Mouse (Mus musculus) CH12.LX (cell line): ENCODE measurements around the gene Gm44973. TPM values are rescaled to one million over a fixed set of nuclear protein-coding genes. Genes with fewer than 3 reads are reported as not detected.

Experiments used
- DNase-seq: peaks from one replicate; pipeline ENCODE4 v3.0.0-alpha.2; 2013; ENCODE audit errors: extremely low read depth
- H3K27ac ChIP-seq: 2 replicates; pipeline ENCODE4 v1.5.1; 2012; ENCODE audit warnings: low read depth, mild to moderate bottlenecking, control low read depth, moderate library complexity; ENCODE audit not compliant: insufficient read depth
- H3K27me3 ChIP-seq: replicated peaks from 2 replicates; pipeline ENCODE3; 2012; ENCODE audit warnings: inconsistent platforms
- H3K36me3 ChIP-seq, 2 experiments: replicated peaks in 1 of 2; 2 replicates each; pipeline versions ENCODE3 to v1.6.1; 2012; ENCODE audit warnings: inconsistent platforms in 1 of 2, low read length in 1 of 2, mild to moderate bottlenecking in 1 of 2, mixed read lengths in 1 of 2, moderate library complexity in 1 of 2; ENCODE audit not compliant: control insufficient read depth in 1 of 2, insufficient read depth in 1 of 2
- H3K4me1 ChIP-seq, 2 experiments: 2 replicates each; pipeline ENCODE4 v1.6.1; 2012; ENCODE audit warnings: inconsistent platforms in 1 of 2, moderate library complexity in 1 of 2; ENCODE audit not compliant: insufficient read depth in 2 of 2, control insufficient read depth in 1 of 2
- H3K4me2 ChIP-seq: 2 replicates; pipeline ENCODE4 v1.6.1; 2012; ENCODE audit warnings: low read depth, mild to moderate bottlenecking, control low read depth; ENCODE audit not compliant: poor library complexity, insufficient read depth, severe bottlenecking
- H3K4me3 ChIP-seq, 3 experiments: fragments of 150-350 bp in 1 of 3; sonication (generic) in 1 of 3; replicated peaks in 1 of 3; 2 replicates each; pipeline versions ENCODE3 to v1.5.1; 2011 to 2012; ENCODE audit warnings: low read depth in 2 of 3, low read length in 2 of 3, mild to moderate bottlenecking in 2 of 3, moderate library complexity in 2 of 3, control low read depth in 1 of 3, improper control_type of control experiment in 1 of 3, inconsistent platforms in 1 of 3, mixed read lengths in 1 of 3; ENCODE audit not compliant: poor library complexity in 1 of 3
- H3K79me2 ChIP-seq: replicated peaks from 2 replicates; pipeline ENCODE4 v1.6.1; 2012; ENCODE audit warnings: mild to moderate bottlenecking, moderate library complexity; ENCODE audit not compliant: control insufficient read depth, poor library complexity, insufficient read depth, severe bottlenecking; ENCODE audit errors: extremely low read depth
- H3K9ac ChIP-seq: 2 replicates; pipeline ENCODE4 v1.6.1; 2012; ENCODE audit warnings: low read depth, mild to moderate bottlenecking, control low read depth, moderate library complexity; ENCODE audit not compliant: insufficient read depth
- H3K9me3 ChIP-seq: replicated peaks from 2 replicates; pipeline ENCODE3; 2012; ENCODE audit warnings: low read length, inconsistent platforms, mixed read lengths
- CHD1 ChIP-seq: IDR thresholded peaks from 2 replicates; pipeline ENCODE4 v1.6.1; 2012; ENCODE audit warnings: low read depth, low read length, improper control_type of control experiment, inconsistent platforms
- CHD2 ChIP-seq: IDR thresholded peaks from 2 replicates; pipeline ENCODE4 v1.6.1; 2011; ENCODE audit warnings: low read length, improper control_type of control experiment
- CTCF ChIP-seq, 2 experiments: IDR thresholded peaks in 1 of 2; conservative IDR thresholded peaks in 1 of 2; 2 replicates each; pipeline ENCODE4 v1.5.1; 2011 to 2012; ENCODE audit warnings: low read depth in 2 of 2, low read length in 2 of 2, improper control_type of control experiment in 1 of 2, inconsistent platforms in 1 of 2, mild to moderate bottlenecking in 1 of 2, moderate library complexity in 1 of 2
- E2F4 ChIP-seq: IDR thresholded peaks from 2 replicates; pipeline ENCODE4 v1.6.1; 2011; ENCODE audit warnings: low read depth, low read length, improper control_type of control experiment; ENCODE audit not compliant: insufficient replicate concordance
- ELF1 ChIP-seq: IDR thresholded peaks from 2 replicates; pipeline ENCODE4 v1.6.1; 2014; ENCODE audit warnings: low read depth, mild to moderate bottlenecking, inconsistent platforms, low read length, improper control_type of control experiment
- EP300 ChIP-seq: IDR thresholded peaks from 2 replicates; pipeline ENCODE4 v1.6.1; 2011; ENCODE audit warnings: low read length, improper control_type of control experiment
- ETS1 ChIP-seq: conservative IDR thresholded peaks from 2 replicates; pipeline ENCODE4 v1.6.1; 2012; ENCODE audit warnings: low read depth, mild to moderate bottlenecking, inconsistent platforms, low read length, improper control_type of control experiment, moderate library complexity
- GABPA ChIP-seq: IDR thresholded peaks from 2 replicates; pipeline ENCODE4 v1.6.1; 2012; ENCODE audit warnings: low read depth, low read length, improper control_type of control experiment, inconsistent platforms; ENCODE audit not compliant: insufficient replicate concordance
- JUND ChIP-seq: conservative IDR thresholded peaks from 2 replicates; pipeline ENCODE4 v1.6.1; 2011; ENCODE audit warnings: low read depth, low read length, improper control_type of control experiment
- KAT2A ChIP-seq: IDR thresholded peaks from 2 replicates; pipeline ENCODE4 v1.6.1; 2012; ENCODE audit warnings: low read length, improper control_type of control experiment, inconsistent platforms; ENCODE audit not compliant: insufficient replicate concordance
- MAFK ChIP-seq: IDR thresholded peaks from 2 replicates; pipeline ENCODE4 v1.6.1; 2011; ENCODE audit warnings: low read length, improper control_type of control experiment; ENCODE audit not compliant: insufficient replicate concordance
- MAX ChIP-seq: IDR thresholded peaks from 2 replicates; pipeline ENCODE4 v1.6.1; 2011; ENCODE audit warnings: low read length, improper control_type of control experiment
- MAZ ChIP-seq: IDR thresholded peaks from 2 replicates; pipeline ENCODE4 v1.6.1; 2012; ENCODE audit warnings: low read depth, mild to moderate bottlenecking, inconsistent platforms, low read length, improper control_type of control experiment, moderate library complexity
- MEF2A ChIP-seq: IDR thresholded peaks from 2 replicates; pipeline ENCODE4 v1.6.1; 2014; ENCODE audit warnings: low read depth, mild to moderate bottlenecking, inconsistent platforms, low read length, improper control_type of control experiment, borderline replicate concordance
- MXI1 ChIP-seq: IDR thresholded peaks from 2 replicates; pipeline ENCODE4 v1.6.1; 2011; ENCODE audit warnings: mild to moderate bottlenecking, low read depth, low read length, improper control_type of control experiment
- MYC ChIP-seq: IDR thresholded peaks from 2 replicates; pipeline ENCODE4 v1.6.1; 2011; ENCODE audit warnings: low read depth, mild to moderate bottlenecking, improper control_type of control experiment, low read length
- NELFE ChIP-seq: IDR thresholded peaks from 2 replicates; pipeline ENCODE4 v1.6.1; 2011; ENCODE audit warnings: low read depth, low read length, improper control_type of control experiment
- NRF1 ChIP-seq: IDR thresholded peaks from 2 replicates; pipeline ENCODE4 v1.6.1; 2014; ENCODE audit warnings: low read depth, mild to moderate bottlenecking, inconsistent platforms, low read length, improper control_type of control experiment, moderate library complexity
- PAX5 ChIP-seq: IDR thresholded peaks from 2 replicates; pipeline ENCODE4 v1.6.1; 2012; ENCODE audit warnings: low read length, inconsistent platforms, mixed read lengths
- POLR2A ChIP-seq: IDR thresholded peaks from 2 replicates; pipeline ENCODE4 v1.6.1; 2011; ENCODE audit warnings: low read depth, mild to moderate bottlenecking, improper control_type of control experiment, low read length
- RAD21 ChIP-seq: IDR thresholded peaks from 2 replicates; pipeline ENCODE4 v1.6.1; 2011; ENCODE audit warnings: low read depth, mild to moderate bottlenecking, low read length, improper control_type of control experiment, moderate library complexity
- RCOR1 ChIP-seq: conservative IDR thresholded peaks from 2 replicates; pipeline ENCODE4 v1.6.1; 2012; ENCODE audit warnings: low read depth, mild to moderate bottlenecking, inconsistent platforms, low read length, improper control_type of control experiment
- SIN3A ChIP-seq: IDR thresholded peaks from 2 replicates; pipeline ENCODE4 v1.6.1; 2012; ENCODE audit warnings: low read length, improper control_type of control experiment, inconsistent platforms
- SMC3 ChIP-seq: IDR thresholded peaks from 2 replicates; pipeline ENCODE4 v1.6.1; 2011; ENCODE audit warnings: low read depth, low read length, improper control_type of control experiment
- TBP ChIP-seq: conservative IDR thresholded peaks from 2 replicates; pipeline ENCODE4 v1.6.1; 2011; ENCODE audit warnings: low read depth, low read length, improper control_type of control experiment
- TCF12 ChIP-seq: IDR thresholded peaks from 2 replicates; pipeline ENCODE4 v1.6.1; 2014; ENCODE audit warnings: low read depth, mild to moderate bottlenecking, inconsistent platforms, low read length, improper control_type of control experiment
- UBTF ChIP-seq: IDR thresholded peaks from 2 replicates; pipeline ENCODE4 v1.6.1; 2012; ENCODE audit warnings: low read depth, mild to moderate bottlenecking, inconsistent platforms, low read length, improper control_type of control experiment, moderate library complexity
- USF2 ChIP-seq: conservative IDR thresholded peaks from 2 replicates; pipeline ENCODE4 v1.6.1; 2011; ENCODE audit warnings: low read depth, low read length, improper control_type of control experiment
- ZC3H11A ChIP-seq: IDR thresholded peaks from 2 replicates; pipeline ENCODE4 v1.6.1; 2012; ENCODE audit warnings: low read depth, mild to moderate bottlenecking, inconsistent platforms, low read length, improper control_type of control experiment
- ZKSCAN1 ChIP-seq: IDR thresholded peaks from 2 replicates; pipeline ENCODE4 v1.6.1; 2012; ENCODE audit warnings: low read depth, inconsistent platforms, low read length, improper control_type of control experiment, borderline replicate concordance
- ZMIZ1 ChIP-seq: IDR thresholded peaks from 2 replicates; pipeline ENCODE4 v1.6.1; 2012; ENCODE audit warnings: low read depth, mild to moderate bottlenecking, inconsistent platforms, low read length, improper control_type of control experiment
- dilution Hi-C: fragments of 300-500 bp; cut with MboI; formaldehyde crosslinking; loops from 2 replicates; pipeline ENCODE4 v1.14.3; 2020; ENCODE audit warnings: low sequenced_read_pairs; ENCODE audit not compliant: extremely low pct_unique_long_range_greater_than_20kb, extremely low pct_ligation_motif_present
- in situ Hi-C: fragments of 300-500 bp; cut with MboI; formaldehyde crosslinking; loops from 3 replicates; pipeline ENCODE4 v1.14.3; 2019; ENCODE audit warnings: low sequenced_read_pairs, low pct_ligation_motif_present, low pct_unique_long_range_greater_than_20kb, mixed read lengths
- polyA plus RNA-seq: library from polyadenylated mRNA; unstranded; fragments of >175 nt; gene quantifications from 2 replicates; pipeline ENCODE4 v1.2.1, GENCODE M21; 2012; ENCODE audit warnings: low read depth; ENCODE audit not compliant: insufficient read length
- total RNA-seq, 2 experiments: library from RNA; depleted of rRNA; stranded (reverse); fragments of 300-350 nt in 1 of 2; fragments of >200 nt in 1 of 2; gene quantifications; 2 replicates each; pipeline ENCODE4 v1.2.3; 2012 to 2014

Gm44973 gene
- total and polyA plus RNA-seq, 3 experiments: 1.3 to 6.3 TPM; not detected in 1

DNA sequence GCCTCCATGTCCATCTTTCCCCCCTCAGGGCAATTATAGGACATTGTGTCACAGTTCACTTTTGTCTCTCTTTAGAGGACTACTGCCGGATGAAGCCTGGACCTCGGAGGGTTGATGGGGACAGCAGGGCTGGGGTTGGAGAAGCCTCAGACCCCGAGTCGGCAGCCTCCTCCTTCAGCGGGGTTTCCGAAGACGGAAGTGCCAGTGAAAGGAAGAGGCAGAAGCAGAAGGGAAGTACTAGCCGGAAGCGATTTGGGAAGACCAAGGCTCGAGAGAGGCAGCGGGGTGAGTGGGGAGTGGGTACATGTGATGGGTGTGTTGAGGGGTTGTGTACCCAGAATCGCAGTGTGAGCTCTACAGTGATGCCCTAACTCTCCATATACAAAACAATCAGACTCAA, 44.1 kb downstream of the Gm44973 start:
- DNase-seq: no peak
- no peaks in the 10 kb centered on the region for H3K27me3 ChIP-seq
- peaks cover 19% of the 10 kb centered on the region for H3K79me2 ChIP-seq
- in situ Hi-C loops (no loop called here), dilution Hi-C loops (no loop called here)
- peaks cover 0 to 13% of the 10 kb centered on the region in 2 experiments for H3K36me3 ChIP-seq
- H3K27ac ChIP-seq: no peak overlapping the region
- H3K4me2 ChIP-seq: no peak overlapping the region
- TF ChIP-seq CHD1 (no peak), MEF2A (no peak), RAD21 (no peak)
- H3K4me1 ChIP-seq: peaks cover 2 to 32% of the 10 kb centered on the region in 2 experiments; a peak in 3 of 4 replicates
- H3K9me3 ChIP-seq: no peaks in the 10 kb centered on the region
- H3K4me3 ChIP-seq: no peak overlapping the region
- no peak overlapping the region for H3K9ac ChIP-seq

DNA sequence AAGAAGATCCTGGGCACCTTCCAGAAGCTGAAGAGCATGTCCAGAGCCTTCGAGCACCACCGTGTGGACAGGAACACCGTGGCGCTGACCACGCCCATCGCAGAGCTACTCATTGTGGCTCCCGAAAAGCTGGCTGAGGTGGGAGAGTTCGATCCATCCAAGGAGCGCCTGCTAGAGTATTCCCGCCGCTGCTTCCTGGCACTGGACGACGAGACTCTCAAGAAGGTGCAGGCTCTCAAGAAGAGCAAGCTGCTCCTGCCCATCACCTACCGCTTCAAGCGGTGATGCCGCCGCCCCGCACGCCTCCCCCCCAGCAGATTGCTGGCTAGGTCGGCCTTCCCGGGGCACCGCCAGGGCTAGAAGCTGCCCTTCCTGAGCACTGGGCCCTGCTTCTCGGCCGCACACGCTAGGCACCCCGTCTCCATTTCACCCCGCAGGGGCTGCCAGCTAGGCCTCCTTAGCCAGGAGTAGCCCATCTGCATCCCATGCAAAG, 45.0 kb downstream of the Gm44973 start:
- peak; percentile 77; the same call in 1 of the 2 replicates for TF ChIP-seq CHD1
- TF ChIP-seq MAFK: no peak
- TF ChIP-seq GABPA: no peak
- TF ChIP-seq EP300: no peak
- no peak for TF ChIP-seq E2F4
- TF ChIP-seq KAT2A: no peak
- TF ChIP-seq UBTF: 0 out of 2 replicates have a peak, but pooled peaks have one; percentile 73
- peak; percentile 52; the same call in 1 of the 2 replicates for TF ChIP-seq NELFE
- no peak for TF ChIP-seq ETS1
- TF ChIP-seq ELF1: 0 out of 2 replicates have a peak, but pooled peaks have one; percentile 22
- 0 out of 2 replicates have a peak, but pooled peaks have one; percentile 43 for TF ChIP-seq MEF2A
- peak; percentile 37; the same call in 1 of the 2 replicates for TF ChIP-seq NRF1
- TF ChIP-seq ZKSCAN1: no peak
- peak; percentile 51; the same call in 1 of the 2 replicates for TF ChIP-seq MAX
- peak; percentile 55; the same call in 1 of the 2 replicates for TF ChIP-seq TCF12
- peak; percentile 63 for TF ChIP-seq RAD21
- no peak; the same call in 1 of the 2 replicates for TF ChIP-seq MYC
- peak; percentile 39; the same call in 1 of the 2 replicates for TF ChIP-seq MXI1
- no peak for TF ChIP-seq CHD2
- TF ChIP-seq RCOR1: no peak
- no peak for TF ChIP-seq JUND
- 0 out of 2 replicates have a peak, but pooled peaks have one; percentile 20 for TF ChIP-seq MAZ
- peak in 1 of 2 experiments; percentile 81; a peak in 2 of 4 replicates for TF ChIP-seq CTCF (conservative IDR thresholded peaks at IDR 0.05 in 1 of 2, IDR thresholded peaks at IDR 0.05 in 1 of 2; ENCODE audit: low read depth in 2 of 2, low read length in 2 of 2)
- no peak for TF ChIP-seq ZC3H11A
- TF ChIP-seq ZMIZ1: peak; percentile 54
- TF ChIP-seq POLR2A: peak; percentile 46
- peak; percentile 60 for TF ChIP-seq SMC3
- TF ChIP-seq TBP: no peak
- peak; percentile 79; the same call in 1 of the 2 replicates for TF ChIP-seq SIN3A
- no peak for TF ChIP-seq PAX5
- no peak for TF ChIP-seq USF2
- peak overlapping the region; percentile 65 to 68 (median 67) for H3K4me3 ChIP-seq
- peak; percentile 89 for DNase-seq
- H3K27ac ChIP-seq: peak overlapping the region; percentile 90
- H3K36me3 ChIP-seq: peaks cover under 1 to 16% of the 10 kb centered on the region in 2 experiments
- H3K27me3 ChIP-seq: no peaks in the 10 kb centered on the region
- no peaks in the 10 kb centered on the region for H3K9me3 ChIP-seq
- in situ Hi-C loops (loop anchor here (5.0 kb wide), 1 partner anchor 67 kb away; the partner anchor contains the start of gene Rasl2-9), dilution Hi-C loops (no loop called here)
- peaks cover 26% of the 10 kb centered on the region for H3K79me2 ChIP-seq
- peak overlapping the region; percentile 76 for H3K4me2 ChIP-seq
- peaks cover 2 to 39% of the 10 kb centered on the region in 2 experiments; a peak in 3 of 4 replicates for H3K4me1 ChIP-seq
- peak overlapping the region; percentile 86 for H3K9ac ChIP-seq
